Mouse (Mus musculus) frontal cortex, adult (tissue): ENCODE data around the gene Uchl4.
"Not testable (repeated sequence)": the region's sequence is repeated elsewhere in the genome, so short reads cannot be mapped to it uniquely, and the experiment has no call there.

Experiments
- ATAC-seq: cut with Nextera tagmentation; 2 replicates; pipeline ENCODE4 v1.9.2; 2017; ENCODE audit warnings: mild to moderate bottlenecking, moderate library complexity, mixed read lengths; ENCODE audit not compliant: low TSS enrichment

Gene Uchl4

GRCm38 (mm10) chr9:64231171-64231570, 3.8 kb upstream of the Uchl4 start:
- ATAC-seq: 0 out of 2 replicates have a peak, but pooled peaks have one; percentile 22

- peak; percentile 62 for ATAC-seq
These were observed 3.3 kb upstream of the Uchl4 start for GRCm38 (mm10) chr9:64231674-64232073.

- ATAC-seq: 0 out of 2 replicates have a peak, but pooled peaks have one; percentile 18
These were observed 2.6 kb upstream of the Uchl4 start for GRCm38 (mm10) chr9:64232257-64232957.

GRCm38 (mm10) chr9:64233656-64234055, 1.3 kb upstream of the Uchl4 start:
- no peak for ATAC-seq

- no peak for ATAC-seq
These were observed 1.1 kb downstream of the Uchl4 start for GRCm38 (mm10) chr9:64236056-64236455.

GRCm38 (mm10) chr9:64240116-64240515, 5.1 kb downstream of the Uchl4 start:
- ATAC-seq: no peak

- no peak for ATAC-seq
These were observed 5.7 kb downstream of the Uchl4 start for GRCm38 (mm10) chr9:64240681-64241080.

GRCm38 (mm10) chr9:64242381-64242831, 7.4 kb downstream of the Uchl4 start:
- no peak for ATAC-seq

GRCm38 (mm10) chr9:64249371-64249770, 14.4 kb downstream of the Uchl4 start:
- no peak for ATAC-seq

GRCm38 (mm10) chr9:64250111-64250730, 15.2 kb downstream of the Uchl4 start:
- ATAC-seq: no peak

- no peak for ATAC-seq
These were observed 17.6 kb downstream of the Uchl4 start for GRCm38 (mm10) chr9:64252591-64253020.

- ATAC-seq: peak; percentile 98
These were observed 18.3 kb downstream of the Uchl4 start, which contains the start of gene Map2k1 for GRCm38 (mm10) chr9:64253021-64253904. Gene Map2k1, minus strand, starts transcription at chr9:64253631.

GRCm38 (mm10) chr9:64255422-64255821, 20.4 kb downstream of the Uchl4 start:
- ATAC-seq: no peak

- no peak for ATAC-seq
These were observed 21.2 kb downstream of the Uchl4 start for GRCm38 (mm10) chr9:64256204-64256603.

- ATAC-seq: no peak
These were observed 24.9 kb downstream of the Uchl4 start for GRCm38 (mm10) chr9:64259906-64260305.

GRCm38 (mm10) chr9:64261023-64261422, 26.0 kb downstream of the Uchl4 start:
- peak; percentile 20; the same call in 1 of the 2 replicates for ATAC-seq

- ATAC-seq: no peak
These were observed 29.8 kb downstream of the Uchl4 start for GRCm38 (mm10) chr9:64264813-64265212.

GRCm38 (mm10) chr9:64267231-64267630, 32.2 kb downstream of the Uchl4 start:
- no peak for ATAC-seq

GRCm38 (mm10) chr9:64268196-64268595, 33.2 kb downstream of the Uchl4 start:
- no peak; the same call in 1 of the 2 replicates for ATAC-seq

GRCm38 (mm10) chr9:64268836-64269235, 33.8 kb downstream of the Uchl4 start:
- ATAC-seq: not testable (repeated sequence)

- no peak for ATAC-seq
These were observed 36.2 kb downstream of the Uchl4 start for GRCm38 (mm10) chr9:64271249-64271648.

GRCm38 (mm10) chr9:64272611-64273010, 37.6 kb downstream of the Uchl4 start:
- ATAC-seq: no peak
